Mouse (Mus musculus) intestine, embryonic 16.5 days (tissue): ENCODE data around the gene AL732309.1. TPM values are rescaled to one million over a fixed set of nuclear protein-coding genes. Genes with fewer than 3 reads are reported as not detected.

Source experiments
- ATAC-seq: fragments of 200-750 bp; cut with Nextera tagmentation; 2 replicates; pipeline ENCODE4 v1.8.0; 2017; ENCODE audit warnings: moderate TSS enrichment, moderate library complexity
- H3K27ac ChIP-seq: fragments of 300-500 bp; sonication (generic); 2 replicates; pipeline ENCODE4 v1.5.1; 2014; ENCODE audit warnings: mild to moderate bottlenecking, low read length
- H3K27me3 ChIP-seq: fragments of 300-500 bp; sonication (generic); replicated peaks from 2 replicates; pipeline ENCODE4 v1.6.1; 2014; ENCODE audit warnings: low read length, control low read depth, mixed read lengths; ENCODE audit not compliant: control insufficient read depth, insufficient read depth
- H3K36me3 ChIP-seq: fragments of 300-500 bp; sonication (generic); 2 replicates; pipeline ENCODE4 v1.6.1; 2014; ENCODE audit warnings: low read length, control low read depth; ENCODE audit not compliant: control insufficient read depth, insufficient read depth
- H3K4me1 ChIP-seq: fragments of 300-500 bp; sonication (generic); 2 replicates; pipeline ENCODE4 v1.6.1; 2014; ENCODE audit warnings: low read length, control low read depth, mixed read lengths; ENCODE audit not compliant: control insufficient read depth, insufficient read depth
- H3K4me2 ChIP-seq: fragments of 300-500 bp; sonication (generic); 2 replicates; pipeline ENCODE4 v1.6.1; 2014; ENCODE audit warnings: low read depth, low read length, control low read depth
- H3K4me3 ChIP-seq: fragments of 300-500 bp; sonication (generic); 2 replicates; pipeline ENCODE4 v1.5.1; 2014; ENCODE audit warnings: mild to moderate bottlenecking, low read length
- H3K9ac ChIP-seq: fragments of 300-500 bp; sonication (generic); 2 replicates; pipeline ENCODE4 v1.6.1; 2014; ENCODE audit warnings: low read depth, low read length
- H3K9me3 ChIP-seq: fragments of 300-500 bp; sonication (generic); 2 replicates; pipeline ENCODE4 v1.6.1; 2016; ENCODE audit warnings: low read length, control low read depth; ENCODE audit not compliant: control insufficient read depth
- WGBS: fragments of 180-500 bp; shearing (Covaris S2); extraction: QIAGEN DNeasy Blood & Tissue Kit; methylation state at CpG from one replicate; pipeline ENCODE4 v1.1.7; 2014; 5-methylcytosine and 5-hydroxymethylcytosine counted together
- polyA plus RNA-seq: library from polyadenylated mRNA; unstranded; fragments of >200 nt; fragmentation: Nextera tagmentation; extraction: Ambion mirVana; gene quantifications from 2 replicates; pipeline ENCODE4 v1.2.1, GENCODE M21; 2015

Gene AL732309.1
- polyA plus RNA-seq, result 7.3 and 9.3 TPM in 2 replicates

- Histone ChIP-seq H3K9ac (peak within 1 kb of the TSS; percentile 33; the same call in 1 of the 2 replicates), H3K27me3 (no peaks in the 10 kb centered on the region; the same call in 1 of the 2 replicates), H3K9me3 (no peaks in the 10 kb centered on the region), H3K4me2 (peak within 1 kb of the TSS; percentile 25; the same call in 1 of the 2 replicates), H3K4me1 (peaks cover 19% of the 10 kb centered on the region), H3K36me3 (peaks cover 12% of the 10 kb centered on the region; the same call in 1 of the 2 replicates), H3K27ac (peak within 1 kb of the TSS; percentile 63), H3K4me3 (peak within 1 kb of the TSS; percentile 19)
- peak; percentile 73 for ATAC-seq
- 76% methylated on average over 10 of the region's 10 CpGs for WGBS
Observed at GRCm38 (mm10) chr2:25246183-25247072, at the start of gene AL732309.1. Gene AL732309.1 (minus strand): TSS chr2:25246863.

GRCm38 (mm10) chr2:25293706-25294105 lies 47.0 kb upstream of the AL732309.1 start:
- WGBS, result 73% methylated on average over 9 of the region's 9 CpGs
- Histone ChIP-seq H3K9ac (no peak overlapping the region), H3K4me3 (no peak overlapping the region), H3K9me3 (no peaks in the 10 kb centered on the region), H3K27ac (no peak overlapping the region), H3K4me1 (peaks cover 8% of the 10 kb centered on the region), H3K27me3 (peaks cover 61% of the 10 kb centered on the region), H3K4me2 (no peak overlapping the region), H3K36me3 (no peaks in the 10 kb centered on the region)
- no peak for ATAC-seq

GRCm38 (mm10) chr2:25292856-25293255 lies 46.2 kb upstream of the AL732309.1 start:
- Histone ChIP-seq H3K9me3 (no peaks in the 10 kb centered on the region), H3K4me2 (peak overlapping the region; percentile 67), H3K4me3 (no peak overlapping the region), H3K27me3 (peaks cover 65% of the 10 kb centered on the region), H3K36me3 (no peaks in the 10 kb centered on the region), H3K9ac (peak overlapping the region; percentile 46; the same call in 1 of the 2 replicates), H3K27ac (no peak overlapping the region), H3K4me1 (peaks cover 8% of the 10 kb centered on the region)
- 0 out of 2 replicates have a peak, but pooled peaks have one; percentile 29 for ATAC-seq
- WGBS, result 0% methylated on average over 1 of the region's 1 CpGs

- H3K36me3 ChIP-seq, result no peaks in the 10 kb centered on the region
- 5% methylated on average over 41 of the region's 43 CpGs for WGBS
- H3K4me1 ChIP-seq, result peaks cover 12% of the 10 kb centered on the region
- no peaks in the 10 kb centered on the region for H3K9me3 ChIP-seq
- peak overlapping the region; percentile 67 for H3K4me2 ChIP-seq
- H3K4me3 ChIP-seq, result peak overlapping the region; percentile 41
- peaks cover 59% of the 10 kb centered on the region for H3K27me3 ChIP-seq
- peak overlapping the region; percentile 46 for H3K9ac ChIP-seq
- H3K27ac ChIP-seq, result no peak overlapping the region
- 0 out of 2 replicates have a peak, but pooled peaks have one; percentile 11 for ATAC-seq
Observed at GRCm38 (mm10) chr2:25292054-25292544, 45.4 kb upstream of the AL732309.1 start.

GRCm38 (mm10) chr2:25291184-25292053 lies 44.8 kb upstream of the AL732309.1 start:
- 6% methylated on average over 32 of the region's 32 CpGs for WGBS
- Histone ChIP-seq H3K4me3 (peak overlapping the region; percentile 41), H3K9ac (peak overlapping the region; percentile 46), H3K4me1 (peaks cover 17% of the 10 kb centered on the region), H3K36me3 (no peaks in the 10 kb centered on the region), H3K4me2 (peak overlapping the region; percentile 67), H3K27me3 (peaks cover 56% of the 10 kb centered on the region), H3K9me3 (no peaks in the 10 kb centered on the region), H3K27ac (no peak overlapping the region)
- no peak for ATAC-seq

- peak overlapping the region; percentile 24 for H3K4me3 ChIP-seq
- no peak for ATAC-seq
- no peaks in the 10 kb centered on the region for H3K36me3 ChIP-seq
- H3K9me3 ChIP-seq, result no peaks in the 10 kb centered on the region
- H3K4me1 ChIP-seq, result peaks cover 22% of the 10 kb centered on the region
- no peak overlapping the region for H3K4me2 ChIP-seq
- peaks cover 54% of the 10 kb centered on the region for H3K27me3 ChIP-seq
- H3K9ac ChIP-seq, result no peak overlapping the region
- no peak overlapping the region for H3K27ac ChIP-seq
- under 1% methylated on average over 18 of the region's 18 CpGs for WGBS
Observed at GRCm38 (mm10) chr2:25290816-25291130, 44.1 kb upstream of the AL732309.1 start.

GRCm38 (mm10) chr2:25290101-25290815 lies 43.6 kb upstream of the AL732309.1 start:
- Histone ChIP-seq H3K9ac (no peak overlapping the region), H3K36me3 (no peaks in the 10 kb centered on the region), H3K27ac (no peak overlapping the region), H3K27me3 (peaks cover 50% of the 10 kb centered on the region), H3K4me1 (peaks cover 27% of the 10 kb centered on the region), H3K4me2 (peak overlapping the region; percentile 11; the same call in 1 of the 2 replicates), H3K4me3 (peak overlapping the region; percentile 11), H3K9me3 (no peaks in the 10 kb centered on the region)
- WGBS, result 3% methylated on average over 54 of the region's 54 CpGs
- ATAC-seq, result no peak

GRCm38 (mm10) chr2:25289651-25290050 lies 43.0 kb upstream of the AL732309.1 start, which contains the start of gene Lrrc26:
Gene Lrrc26 (plus strand): TSS chr2:25289915.
- H3K27ac ChIP-seq, result no peak within 1 kb of the TSS
- no peak within 1 kb of the TSS for H3K9ac ChIP-seq
- H3K9me3 ChIP-seq, result no peaks in the 10 kb centered on the region
- ATAC-seq, result no peak
- WGBS, result 12% methylated on average over 11 of the region's 11 CpGs
- peaks cover 47% of the 10 kb centered on the region for H3K27me3 ChIP-seq
- H3K4me2 ChIP-seq, result peak within 1 kb of the TSS; percentile 11; the same call in 1 of the 2 replicates
- H3K4me1 ChIP-seq, result peaks cover 29% of the 10 kb centered on the region
- peaks cover under 1% of the 10 kb centered on the region; the same call in 1 of the 2 replicates for H3K36me3 ChIP-seq
- H3K4me3 ChIP-seq, result peak within 1 kb of the TSS; percentile 24
